Mouse (Mus musculus) intestine, postnatal 0 days (tissue): Measurements from ENCODE around the gene Htatsf1. TPM values are rescaled to one million over a fixed set of nuclear protein-coding genes. Genes with fewer than 3 reads are reported as not detected.

Source experiments
- ATAC-seq: fragments of 200-750 bp; cut with Nextera tagmentation; 2 replicates; pipeline ENCODE4 v1.8.0; 2017; ENCODE audit warnings: mild to moderate bottlenecking, moderate TSS enrichment, moderate library complexity
- H3K27ac ChIP-seq: fragments of 300-500 bp; sonication (generic); 2 replicates; pipeline ENCODE4 v1.5.1; 2014; ENCODE audit warnings: mild to moderate bottlenecking, low read depth, low read length, moderate library complexity
- H3K27me3 ChIP-seq: fragments of 300-500 bp; sonication (generic); replicated peaks from 2 replicates; pipeline ENCODE4 v1.6.1; 2014; ENCODE audit warnings: low read length, mixed read lengths; ENCODE audit not compliant: control insufficient read depth, insufficient read depth
- H3K36me3 ChIP-seq: fragments of 300-500 bp; sonication (generic); 2 replicates; pipeline ENCODE4 v1.6.1; 2014; ENCODE audit warnings: mild to moderate bottlenecking, moderate library complexity; ENCODE audit not compliant: control insufficient read depth, insufficient read depth
- H3K4me1 ChIP-seq: fragments of 300-500 bp; sonication (generic); replicated peaks from 2 replicates; pipeline ENCODE4 v1.6.1; 2014; ENCODE audit warnings: antibody characterized with exemption, low read length, mixed read lengths; ENCODE audit not compliant: control insufficient read depth, insufficient read depth
- H3K4me2 ChIP-seq: fragments of 300-500 bp; sonication (generic); replicated peaks from 2 replicates; pipeline ENCODE4 v1.6.1; 2014; ENCODE audit warnings: low read depth, mild to moderate bottlenecking, moderate library complexity
- H3K4me3 ChIP-seq: fragments of 300-500 bp; sonication (generic); 2 replicates; pipeline ENCODE4 v1.5.1; 2014; ENCODE audit warnings: low read depth, low read length
- H3K9ac ChIP-seq: fragments of 300-500 bp; sonication (generic); 2 replicates; pipeline ENCODE4 v1.6.1; 2014; ENCODE audit warnings: mild to moderate bottlenecking, low read depth, low read length
- H3K9me3 ChIP-seq: fragments of 300-500 bp; sonication (generic); 2 replicates; pipeline ENCODE4 v1.6.1; 2016; ENCODE audit warnings: mixed run types; ENCODE audit not compliant: control insufficient read depth
- CTCF ChIP-seq: sonication (generic); IDR thresholded peaks from 2 replicates; pipeline ENCODE4 v1.5.1; 2016; ENCODE audit warnings: low read depth, mild to moderate bottlenecking, control low read depth, antibody characterized with exemption, moderate library complexity
- WGBS: fragments of 180-500 bp; shearing (Covaris S2); extraction: QIAGEN DNeasy Blood & Tissue Kit; methylation state at CpG from one replicate; pipeline ENCODE4 v1.1.7; 2014; 5-methylcytosine and 5-hydroxymethylcytosine counted together
- polyA plus RNA-seq: library from polyadenylated mRNA; unstranded; fragments of >200 nt; fragmentation: Nextera tagmentation; extraction: Ambion mirVana; gene quantifications from 2 replicates; pipeline ENCODE4 v1.2.1, GENCODE M21; 2015

Gene Htatsf1
- polyA plus RNA-seq, 1 experiment from 2014 or later: 32.9 TPM

- Histone ChIP-seq H3K9ac (no peak overlapping the region), H3K9me3 (no peaks in the 10 kb centered on the region), H3K27me3 (no peaks in the 10 kb centered on the region), H3K4me1 (no peaks in the 10 kb centered on the region), H3K27ac (no peak overlapping the region), H3K36me3 (no peaks in the 10 kb centered on the region), H3K4me3 (no peak overlapping the region), H3K4me2 (no peak overlapping the region)
- TF ChIP-seq CTCF: no peak
- ATAC-seq: no peak
- 65% methylated on average over 5 of the region's 5 CpGs for WGBS
These were observed 28.1 kb downstream of the Htatsf1 start for GRCm38 (mm10) chrX:57081496-57081895.

GRCm38 (mm10) chrX:57087806-57088205 lies 34.4 kb downstream of the Htatsf1 start, which contains the start of gene Vgll1:
TSS of gene Vgll1 (plus strand) at chrX:57088106.
- 73% methylated on average over 4 of the region's 4 CpGs for WGBS
- no peak for ATAC-seq
- H3K4me2 ChIP-seq: no peak within 1 kb of the TSS

GRCm38 (mm10) chrX:57103415-57103814 lies 50.0 kb downstream of the Htatsf1 start:
- Histone ChIP-seq H3K4me2 (no peak overlapping the region), H3K27me3 (no peaks in the 10 kb centered on the region), H3K4me1 (no peaks in the 10 kb centered on the region), H3K36me3 (no peaks in the 10 kb centered on the region), H3K4me3 (no peak overlapping the region), H3K9me3 (no peaks in the 10 kb centered on the region), H3K27ac (no peak overlapping the region), H3K9ac (no peak overlapping the region)
- ATAC-seq: no peak
- 95% methylated on average over 1 of the region's 1 CpGs for WGBS
- TF ChIP-seq CTCF: no peak

More at GRCm38 (mm10) chrX:57087806-57088205, 34.4 kb downstream of the Htatsf1 start, which contains the start of gene Vgll1:
- Histone ChIP-seq H3K9ac (no peak within 1 kb of the TSS), H3K9me3 (no peaks in the 10 kb centered on the region), H3K27me3 (no peaks in the 10 kb centered on the region), H3K4me3 (no peak within 1 kb of the TSS), H3K27ac (no peak within 1 kb of the TSS), H3K4me1 (no peaks in the 10 kb centered on the region), H3K36me3 (no peaks in the 10 kb centered on the region)
- no peak for TF ChIP-seq CTCF

- Histone ChIP-seq H3K4me3 (no peak overlapping the region), H3K4me1 (no peaks in the 10 kb centered on the region), H3K9ac (no peak overlapping the region), H3K27ac (no peak overlapping the region), H3K9me3 (no peaks in the 10 kb centered on the region), H3K36me3 (no peaks in the 10 kb centered on the region), H3K27me3 (no peaks in the 10 kb centered on the region), H3K4me2 (no peak overlapping the region)
- WGBS: 79% methylated on average over 3 of the region's 3 CpGs
- TF ChIP-seq CTCF: no peak
- no peak for ATAC-seq
These were observed 53.6 kb downstream of the Htatsf1 start for GRCm38 (mm10) chrX:57106956-57107355.

Other genes with a start within 250 kb of the Htatsf1 start
- 1.2 and 1.4 TPM in 2 replicates for gene Map7d3, start 231.3 kb upstream of the Htatsf1 start, polyA plus RNA-seq
- 1.3 and 2.2 TPM in 2 replicates for gene Adgrg4, start 183.4 kb upstream of the Htatsf1 start, polyA plus RNA-seq
- gene Brs3, start 10.5 kb upstream of the Htatsf1 start, polyA plus RNA-seq: not detected in 2 replicates
- not detected in 2 replicates for gene Vgll1, start 34.5 kb downstream of the Htatsf1 start, polyA plus RNA-seq
- gene Cd40lg, start 158.6 kb downstream of the Htatsf1 start, polyA plus RNA-seq: not detected in 2 replicates